Comparison of ENCODE assay signal across 8 mouse cellular contexts in genomic region chr10:75763682-75764518, GRCm38 (mm10). TPM values are rescaled to one million over a fixed set of nuclear protein-coding genes. Genes with fewer than 3 reads are reported as not detected.
DNase-seq lines count a peak whose midpoint lies in the region; ATAC-seq lines count a peak whose summit lies in the region.

Gene Cabin1 (minus strand): TSS chr10:75764341.

- H3K4me2 ChIP-seq in hindbrain, embryonic 11.5 days (replicated peaks; ENCODE audit: low read depth, low read length), result peak within 1 kb of the TSS; percentile 67

- H3K27me3 ChIP-seq in hindbrain, embryonic 11.5 days (ENCODE audit: control insufficient read depth, insufficient read depth, low read length), result no peaks in the 10 kb centered on the region

- no peaks in the 10 kb centered on the region for H3K36me3 ChIP-seq in hindbrain, embryonic 11.5 days (ENCODE audit: control insufficient read depth, insufficient read depth, low read length)

- peak within 1 kb of the TSS; percentile 89 for H3K4me3 ChIP-seq in hindbrain, embryonic 11.5 days (ENCODE audit: low read depth, low read length)

- WGBS in hindbrain, embryonic 11.5 days, result under 1% methylated on average over 59 of the region's 61 CpGs

- DNase-seq in Muller cell, postnatal 12 days (ENCODE audit: inconsistent ontology term), result peak; percentile 97
- peak; percentile 97 for DNase-seq in cerebellum, adult 9-11 months
- DNase-seq in frontal cortex, adult 2 months (ENCODE audit: extremely low spot score in 1 of 2, low spot score in 1 of 2), result peak; percentile 96 to 99
- peak; percentile 99 for DNase-seq in hindbrain, embryonic 11.5 days (ENCODE audit: low spot score)
- DNase-seq in layer of hippocampus, postnatal 10 days (ENCODE audit: low spot score in 2 of 2), result peak; percentile 98
- DNase-seq in lung, postnatal 10 days, result peak; percentile 98
- peak; percentile 95 for DNase-seq in ovary, postnatal 36 days (ENCODE audit: low spot score)
- peak; percentile 97 for DNase-seq in thymus, postnatal 25 days

- 0 out of 2 replicates have a peak, but pooled peaks cover 4% of the 10 kb centered on the region for H3K4me1 ChIP-seq in hindbrain, embryonic 11.5 days (replicated peaks; ENCODE audit: control insufficient read depth, insufficient read depth, low read length)

- peak; percentile 98 for ATAC-seq in hindbrain, embryonic 11.5 days (ENCODE audit: low FRiP score)

- H3K9ac ChIP-seq in hindbrain, embryonic 11.5 days (ENCODE audit: low read depth, low read length), result peak within 1 kb of the TSS; percentile 81

- H3K27ac ChIP-seq in hindbrain, embryonic 11.5 days (ENCODE audit: low read depth, low read length), result peak within 1 kb of the TSS; percentile 47; the same call in 1 of the 2 replicates

- H3K9me3 ChIP-seq in hindbrain, embryonic 11.5 days (ENCODE audit: control insufficient read depth, low read length), result no peaks in the 10 kb centered on the region

RNA-seq across cellular contexts. Expression of gene Cabin1, which starts in this region (rescaled TPM):
- polyA plus RNA-seq in frontal cortex, adult 2 months (2012; rRNA removed), result 50.9 and 57.4 TPM in 2 replicates
- polyA plus RNA-seq in hindbrain, embryonic 11.5 days (2014; fragmentation: Nextera tagmentation; extraction: Ambion mirVana), result 34.8 and 40.9 TPM in 2 replicates
- 10 to 100 TPM; 72.5 to 96.4 TPM for total RNA-seq in layer of hippocampus, postnatal 10 days (2021)

Comparison
In these comparisons a context has a peak if more than half of its experiments do, and no peak if none do; other contexts are left out.
1. Peak in every context shown above with its lines: DNase-seq, ATAC-seq, H3K4me3 ChIP-seq and H3K27ac ChIP-seq.